Comparison of ENCODE assay signal across 8 mouse cellular contexts in genomic region chr7:102919632-102920031, GRCm38 (mm10). TPM values are rescaled to one million over a fixed set of nuclear protein-coding genes. Genes with fewer than 3 reads are reported as not detected.
DNase-seq lines count a peak whose midpoint lies in the region; ATAC-seq and TF ChIP-seq lines count a peak whose summit lies in the region.

No protein-coding gene starts in this region.

- H3K27ac ChIP-seq in hindbrain, embryonic 11.5 days (ENCODE audit: low read depth, low read length), result no peak overlapping the region
- H3K27ac ChIP-seq in hindbrain, embryonic 10.5 days, result no peak overlapping the region
- H3K27ac ChIP-seq in midbrain, embryonic 14.5 days (replicated peaks; ENCODE audit: low read depth, low read length), result no peak overlapping the region

- no peak overlapping the region for H3K4me3 ChIP-seq in hindbrain, embryonic 11.5 days (ENCODE audit: low read depth, low read length)
- no peak overlapping the region for H3K4me3 ChIP-seq in hindbrain, embryonic 10.5 days
- H3K4me3 ChIP-seq in G1E (ENCODE audit: low read depth, low read length), result no peak overlapping the region
- H3K4me3 ChIP-seq in midbrain, embryonic 14.5 days (replicated peaks; ENCODE audit: low read depth, low read length), result no peak overlapping the region

- WGBS in hindbrain, embryonic 11.5 days, result 11% methylated on average over 1 of the region's 1 CpGs
- 18% methylated on average over 1 of the region's 1 CpGs for WGBS in hindbrain, embryonic 10.5 days
- WGBS in midbrain, embryonic 14.5 days, result 20% methylated on average over 1 of the region's 1 CpGs

- peak; percentile 70 for ATAC-seq in hindbrain, embryonic 11.5 days (ENCODE audit: low FRiP score)
- peak; percentile 57 for ATAC-seq in G1E (ENCODE audit: extremely low read depth, insufficient number of reproducible peaks, low FRiP score, poor library complexity, severe bottlenecking)
- ATAC-seq in midbrain, embryonic 14.5 days (ENCODE audit: low FRiP score, low TSS enrichment), result peak; percentile 66; the same call in 1 of the 2 replicates

- 0 out of 2 replicates have a peak, but pooled peaks have one; percentile 19 for TF ChIP-seq CTCF in G1E (IDR thresholded peaks at IDR 0.05; ENCODE audit: low read depth, low read length)

- H3K4me2 ChIP-seq in hindbrain, embryonic 11.5 days (replicated peaks; ENCODE audit: low read depth, low read length), result no peak overlapping the region
- H3K4me2 ChIP-seq in midbrain, embryonic 14.5 days (ENCODE audit: low read length), result no peak overlapping the region

- no peaks in the 10 kb centered on the region for H3K27me3 ChIP-seq in hindbrain, embryonic 11.5 days (ENCODE audit: control insufficient read depth, insufficient read depth, low read length)
- H3K27me3 ChIP-seq in hindbrain, embryonic 10.5 days (ENCODE audit: insufficient read depth, poor library complexity, severe bottlenecking), result no peaks in the 10 kb centered on the region
- no peaks in the 10 kb centered on the region for H3K27me3 ChIP-seq in G1E (ENCODE audit: insufficient read depth, low read length)
- no peaks in the 10 kb centered on the region for H3K27me3 ChIP-seq in midbrain, embryonic 14.5 days (ENCODE audit: control insufficient read depth, insufficient read depth, low read length)

- peak; percentile 79 for DNase-seq in hindbrain, embryonic 11.5 days (ENCODE audit: low spot score)
- DNase-seq in hindbrain, embryonic 10.5 days (ENCODE audit: low spot score), result no peak
- DNase-seq in G1E (ENCODE audit: low spot score), result peak; percentile 2
- DNase-seq in embryo, embryonic 10.5 days (ENCODE audit: low spot score), result peak; percentile 85
- DNase-seq in hindlimb bud, embryonic 11.5 days (ENCODE audit: extremely low spot score, low read depth, low spot score), result peak; percentile 30
- peak; percentile 87 for DNase-seq in midbrain, embryonic 14.5 days
- DNase-seq in gastrocnemius, postnatal 4 days (ENCODE audit: low spot score in 2 of 2), result no peak
- no peak for DNase-seq in cerebellum, adult 11-12 months

- H3K4me1 ChIP-seq in hindbrain, embryonic 11.5 days (replicated peaks; ENCODE audit: control insufficient read depth, insufficient read depth, low read length), result no peaks in the 10 kb centered on the region
- H3K4me1 ChIP-seq in hindbrain, embryonic 10.5 days (replicated peaks), result no peaks in the 10 kb centered on the region
- H3K4me1 ChIP-seq in G1E (ENCODE audit: insufficient read depth, low read depth, low read length), result no peaks in the 10 kb centered on the region
- H3K4me1 ChIP-seq in midbrain, embryonic 14.5 days (ENCODE audit: control insufficient read depth, insufficient read depth, low read length), result no peaks in the 10 kb centered on the region

- H3K36me3 ChIP-seq in hindbrain, embryonic 11.5 days (ENCODE audit: control insufficient read depth, insufficient read depth, low read length), result no peaks in the 10 kb centered on the region
- no peaks in the 10 kb centered on the region for H3K36me3 ChIP-seq in hindbrain, embryonic 10.5 days
- H3K36me3 ChIP-seq in G1E (replicated peaks), result no peaks in the 10 kb centered on the region
- H3K36me3 ChIP-seq in midbrain, embryonic 14.5 days (ENCODE audit: control insufficient read depth, insufficient read depth, low read length), result no peaks in the 10 kb centered on the region

- H3K9ac ChIP-seq in hindbrain, embryonic 11.5 days (ENCODE audit: low read depth, low read length), result no peak overlapping the region
- no peak overlapping the region for H3K9ac ChIP-seq in midbrain, embryonic 14.5 days (replicated peaks; ENCODE audit: low read length)

- no peaks in the 10 kb centered on the region for H3K9me3 ChIP-seq in hindbrain, embryonic 11.5 days (ENCODE audit: control insufficient read depth, low read length)
- no peaks in the 10 kb centered on the region for H3K9me3 ChIP-seq in hindbrain, embryonic 10.5 days
- no peaks in the 10 kb centered on the region for H3K9me3 ChIP-seq in G1E (replicated peaks)
- no peaks in the 10 kb centered on the region for H3K9me3 ChIP-seq in midbrain, embryonic 14.5 days (ENCODE audit: control insufficient read depth, low read length)

RNA-seq across cellular contexts. Expression of gene Olfr571, which starts 2.3 kb away (rescaled TPM):
- polyA plus RNA-seq in hindbrain, embryonic 11.5 days (2014; fragmentation: Nextera tagmentation; extraction: Ambion mirVana), result not detected in 2 replicates
- 0.03 TPM in 1 of 2 replicates, not detected in the other for polyA plus RNA-seq in hindbrain, embryonic 10.5 days (2016; fragmentation: Nextera tagmentation; extraction: Ambion mirVana)
- total RNA-seq in G1E (2014; fragmentation: Nextera tagmentation), result 0.15 TPM in 1 of 2 replicates, not detected in the other
- 0.11 and 0.12 TPM in 2 replicates for total RNA-seq in G1E (2017)
- not detected in 2 replicates for polyA plus RNA-seq in G1E (2012)
- not detected in 2 replicates for polyA plus RNA-seq in midbrain, embryonic 14.5 days (2014; fragmentation: Nextera tagmentation; extraction: Ambion mirVana)
- total RNA-seq in gastrocnemius, postnatal 4 days (2021), result not detected

RNA-seq across cellular contexts. Expression of gene Olfr572, which starts 4.6 kb away (rescaled TPM):
- not detected in 2 replicates for polyA plus RNA-seq in hindbrain, embryonic 11.5 days (2014; fragmentation: Nextera tagmentation; extraction: Ambion mirVana)
- not detected in 2 replicates for polyA plus RNA-seq in hindbrain, embryonic 10.5 days (2016; fragmentation: Nextera tagmentation; extraction: Ambion mirVana)
- total RNA-seq in G1E (2014; fragmentation: Nextera tagmentation) (not detected in 2 replicates), G1E (2017) (0.22 TPM in 1 of 2 replicates, not detected in the other)
- not detected in 2 replicates for polyA plus RNA-seq in G1E (2012)
- not detected in 2 replicates for polyA plus RNA-seq in midbrain, embryonic 14.5 days (2014; fragmentation: Nextera tagmentation; extraction: Ambion mirVana)
- total RNA-seq in gastrocnemius, postnatal 4 days (2021), result not detected

RNA-seq across cellular contexts. Expression of gene Olfr573-ps1, which starts 22.7 kb away (rescaled TPM):
- polyA plus RNA-seq in hindbrain, embryonic 11.5 days (2014; fragmentation: Nextera tagmentation; extraction: Ambion mirVana), result not detected in 2 replicates
- polyA plus RNA-seq in hindbrain, embryonic 10.5 days (2016; fragmentation: Nextera tagmentation; extraction: Ambion mirVana), result not detected in 2 replicates
- total RNA-seq in G1E (2014; fragmentation: Nextera tagmentation) (not detected in 2 replicates), G1E (2017) (not detected in 2 replicates)
- polyA plus RNA-seq in G1E (2012), result not detected in 2 replicates
- not detected in 2 replicates for polyA plus RNA-seq in midbrain, embryonic 14.5 days (2014; fragmentation: Nextera tagmentation; extraction: Ambion mirVana)
- not detected for total RNA-seq in gastrocnemius, postnatal 4 days (2021)

RNA-seq across cellular contexts. Expression of gene Olfr570, which starts 25.3 kb away (rescaled TPM):
- polyA plus RNA-seq in hindbrain, embryonic 11.5 days (2014; fragmentation: Nextera tagmentation; extraction: Ambion mirVana), result not detected in 2 replicates
- polyA plus RNA-seq in hindbrain, embryonic 10.5 days (2016; fragmentation: Nextera tagmentation; extraction: Ambion mirVana), result not detected in 2 replicates
- not detected in 2 replicates for total RNA-seq in G1E (2014; fragmentation: Nextera tagmentation)
- total RNA-seq in G1E (2017), result not detected in 2 replicates
- polyA plus RNA-seq in G1E (2012), result not detected in 2 replicates
- not detected in 2 replicates for polyA plus RNA-seq in midbrain, embryonic 14.5 days (2014; fragmentation: Nextera tagmentation; extraction: Ambion mirVana)
- total RNA-seq in gastrocnemius, postnatal 4 days (2021), result not detected

RNA-seq across cellular contexts. Expression of gene Olfr574, which starts 28.6 kb away (rescaled TPM):
- polyA plus RNA-seq in hindbrain, embryonic 11.5 days (2014; fragmentation: Nextera tagmentation; extraction: Ambion mirVana), result not detected in 2 replicates
- polyA plus RNA-seq in hindbrain, embryonic 10.5 days (2016; fragmentation: Nextera tagmentation; extraction: Ambion mirVana), result not detected in 2 replicates
- not detected in 2 replicates for total RNA-seq in G1E (2014; fragmentation: Nextera tagmentation)
- 0.17 TPM in 1 of 2 replicates, not detected in the other for total RNA-seq in G1E (2017)
- not detected in 2 replicates for polyA plus RNA-seq in G1E (2012)
- polyA plus RNA-seq in midbrain, embryonic 14.5 days (2014; fragmentation: Nextera tagmentation; extraction: Ambion mirVana), result not detected in 2 replicates
- not detected for total RNA-seq in gastrocnemius, postnatal 4 days (2021)

Comparison
In these comparisons a context has a peak if more than half of its experiments do, and no peak if none do; other contexts are left out.
1. DNase-seq: peak in hindbrain, embryonic 11.5 days (single experiment), G1E (single experiment), embryo, embryonic 10.5 days (single experiment), hindlimb bud, embryonic 11.5 days (single experiment) and midbrain, embryonic 14.5 days (single experiment); none in hindbrain, embryonic 10.5 days (single experiment), gastrocnemius, postnatal 4 days (0 of 2) and cerebellum, adult 11-12 months (single experiment).
2. Peak in every context shown above with its lines, with median percentiles within 50 percentile points of each other: ATAC-seq.